Mouse (Mus musculus) lung, embryonic 16.5 days (tissue): ENCODE measurements around the gene Arid4a. TPM values are rescaled to one million over a fixed set of nuclear protein-coding genes. Genes with fewer than 3 reads are reported as not detected.
"Not testable (repeated sequence)": the region's sequence is repeated elsewhere in the genome, so short reads cannot be mapped to it uniquely, and the experiment has no call there.

ENCODE experiments used
- ATAC-seq: fragments of 200-750 bp; cut with Nextera tagmentation; 2 replicates; pipeline ENCODE4 v1.8.0; 2017; ENCODE audit warnings: low read depth, mild to moderate bottlenecking, moderate library complexity
- H3K27ac ChIP-seq: fragments of 300-500 bp; sonication (generic); 2 replicates; pipeline ENCODE4 v1.5.1; 2014; ENCODE audit warnings: mild to moderate bottlenecking, control low read depth, low read length
- H3K27me3 ChIP-seq: fragments of 300-500 bp; sonication (generic); 2 replicates; pipeline ENCODE4 v1.6.1; 2014; ENCODE audit warnings: low read depth, low read length, mixed read lengths; ENCODE audit not compliant: control insufficient read depth, insufficient read depth
- H3K36me3 ChIP-seq: fragments of 300-500 bp; sonication (generic); 2 replicates; pipeline ENCODE4 v1.6.1; 2014; ENCODE audit warnings: low read length; ENCODE audit not compliant: control insufficient read depth, insufficient read depth
- H3K4me1 ChIP-seq: fragments of 300-500 bp; sonication (generic); replicated peaks from 2 replicates; pipeline ENCODE4 v1.6.1; 2014; ENCODE audit warnings: low read length, mixed read lengths; ENCODE audit not compliant: control insufficient read depth, insufficient read depth
- H3K4me2 ChIP-seq: fragments of 300-500 bp; sonication (generic); 2 replicates; pipeline ENCODE4 v1.6.1; 2014; ENCODE audit warnings: low read depth, low read length, control low read depth
- H3K4me3 ChIP-seq: fragments of 300-500 bp; sonication (generic); 2 replicates; pipeline ENCODE4 v1.5.1; 2014; ENCODE audit warnings: mild to moderate bottlenecking, low read length, control low read depth
- H3K9ac ChIP-seq: fragments of 300-500 bp; sonication (generic); 2 replicates; pipeline ENCODE4 v1.6.1; 2014; ENCODE audit warnings: low read length, control low read depth
- H3K9me3 ChIP-seq: fragments of 300-500 bp; sonication (generic); 2 replicates; pipeline ENCODE4 v1.6.1; 2016; ENCODE audit warnings: low read length; ENCODE audit not compliant: control insufficient read depth
- WGBS: fragments of 180-500 bp; shearing (Covaris S2); extraction: QIAGEN DNeasy Blood & Tissue Kit; methylation state at CpG from one replicate; pipeline ENCODE4 v1.1.7; 2014; 5-methylcytosine and 5-hydroxymethylcytosine counted together
- polyA plus RNA-seq: library from polyadenylated mRNA; unstranded; fragments of >200 nt; fragmentation: Nextera tagmentation; extraction: Ambion mirVana; gene quantifications from 2 replicates; pipeline ENCODE4 v1.2.1, GENCODE M21; 2015

The Arid4a gene
- polyA plus RNA-seq, 1 experiment from 2014 or later: 44.7 TPM

GRCm38 (mm10) chr12:71028265-71028664 lies 12.5 kb downstream of the Arid4a start:
- not testable (repeated sequence) for H3K27ac ChIP-seq, H3K9me3 ChIP-seq, H3K4me1 ChIP-seq, H3K9ac ChIP-seq, H3K27me3 ChIP-seq, H3K4me3 ChIP-seq, ATAC-seq, H3K4me2 ChIP-seq
- peaks cover 35% of the 10 kb centered on the region for H3K36me3 ChIP-seq
- 93% methylated on average over 8 of the region's 8 CpGs for WGBS

- Histone ChIP-seq H3K4me2 (no peak overlapping the region), H3K27me3 (no peaks in the 10 kb centered on the region), H3K27ac (no peak overlapping the region), H3K4me1 (no peaks in the 10 kb centered on the region), H3K36me3 (peaks cover 18% of the 10 kb centered on the region), H3K9ac (no peak overlapping the region), H3K9me3 (no peaks in the 10 kb centered on the region), H3K4me3 (no peak overlapping the region)
- no peak for ATAC-seq
- WGBS: 84% methylated on average over 8 of the region's 8 CpGs
These were observed 14.5 kb downstream of the Arid4a start for GRCm38 (mm10) chr12:71030260-71030659.

GRCm38 (mm10) chr12:71030722-71031121 lies 14.9 kb downstream of the Arid4a start:
- Histone ChIP-seq H3K9ac (no peak overlapping the region), H3K4me1 (no peaks in the 10 kb centered on the region), H3K36me3 (peaks cover 14% of the 10 kb centered on the region), H3K9me3 (no peaks in the 10 kb centered on the region), H3K4me3 (no peak overlapping the region), H3K27me3 (no peaks in the 10 kb centered on the region), H3K27ac (no peak overlapping the region), H3K4me2 (no peak overlapping the region)
- 92% methylated on average over 5 of the region's 5 CpGs for WGBS
- no peak for ATAC-seq

- Histone ChIP-seq H3K4me1 (no peaks in the 10 kb centered on the region), H3K4me3 (no peak overlapping the region), H3K27ac (no peak overlapping the region), H3K36me3 (peaks cover 30% of the 10 kb centered on the region), H3K9ac (no peak overlapping the region), H3K4me2 (no peak overlapping the region), H3K27me3 (no peaks in the 10 kb centered on the region), H3K9me3 (no peaks in the 10 kb centered on the region)
- no peak for ATAC-seq
- WGBS: 91% methylated on average over 4 of the region's 4 CpGs
These were observed 20.0 kb downstream of the Arid4a start for GRCm38 (mm10) chr12:71035826-71036225.

GRCm38 (mm10) chr12:71036729-71037404 lies 21.1 kb downstream of the Arid4a start:
- WGBS: 89% methylated on average over 12 of the region's 12 CpGs
- no peaks in the 10 kb centered on the region for H3K4me1 ChIP-seq
- ATAC-seq: no peak
- no peak overlapping the region for H3K27ac ChIP-seq
- no peaks in the 10 kb centered on the region for H3K9me3 ChIP-seq
- H3K4me2 ChIP-seq: no peak overlapping the region
- no peak overlapping the region for H3K4me3 ChIP-seq
- no peaks in the 10 kb centered on the region for H3K27me3 ChIP-seq
- H3K36me3 ChIP-seq: peaks cover 30% of the 10 kb centered on the region
- H3K9ac ChIP-seq: no peak overlapping the region

GRCm38 (mm10) chr12:71040462-71040861 lies 24.7 kb downstream of the Arid4a start:
- H3K4me1 ChIP-seq: no peaks in the 10 kb centered on the region
- H3K9ac ChIP-seq: no peak overlapping the region
- no peaks in the 10 kb centered on the region for H3K9me3 ChIP-seq
- H3K4me3 ChIP-seq: no peak overlapping the region
- peaks cover 39% of the 10 kb centered on the region for H3K36me3 ChIP-seq
- no peak overlapping the region for H3K4me2 ChIP-seq
- no peaks in the 10 kb centered on the region for H3K27me3 ChIP-seq
- WGBS: 74% methylated on average over 7 of the region's 7 CpGs
- ATAC-seq: no peak
- no peak overlapping the region for H3K27ac ChIP-seq

GRCm38 (mm10) chr12:71042451-71042850 lies 26.7 kb downstream of the Arid4a start:
- 88% methylated on average over 1 of the region's 1 CpGs for WGBS

GRCm38 (mm10) chr12:71043571-71043970 lies 27.8 kb downstream of the Arid4a start:
- Histone ChIP-seq H3K9me3 (no peaks in the 10 kb centered on the region), H3K4me2 (no peak overlapping the region), H3K36me3 (peaks cover 36% of the 10 kb centered on the region), H3K27me3 (no peaks in the 10 kb centered on the region), H3K9ac (no peak overlapping the region), H3K4me3 (no peak overlapping the region), H3K4me1 (peaks cover 8% of the 10 kb centered on the region), H3K27ac (no peak overlapping the region)
- ATAC-seq: no peak
- WGBS: 89% methylated on average over 3 of the region's 3 CpGs

More at GRCm38 (mm10) chr12:71042451-71042850, 26.7 kb downstream of the Arid4a start:
- no peak for ATAC-seq
- Histone ChIP-seq H3K9ac (no peak overlapping the region), H3K4me1 (peaks cover under 1% of the 10 kb centered on the region), H3K9me3 (no peaks in the 10 kb centered on the region), H3K4me3 (no peak overlapping the region), H3K4me2 (no peak overlapping the region), H3K27ac (no peak overlapping the region), H3K27me3 (no peaks in the 10 kb centered on the region), H3K36me3 (peaks cover 42% of the 10 kb centered on the region)

GRCm38 (mm10) chr12:71044488-71044887 lies 28.7 kb downstream of the Arid4a start:
- H3K9ac ChIP-seq: no peak overlapping the region
- H3K27ac ChIP-seq: no peak overlapping the region
- 87% methylated on average over 2 of the region's 2 CpGs for WGBS
- H3K27me3 ChIP-seq: no peaks in the 10 kb centered on the region
- H3K9me3 ChIP-seq: no peaks in the 10 kb centered on the region
- H3K4me3 ChIP-seq: no peak overlapping the region
- H3K36me3 ChIP-seq: peaks cover 34% of the 10 kb centered on the region
- peaks cover 9% of the 10 kb centered on the region for H3K4me1 ChIP-seq
- no peak overlapping the region for H3K4me2 ChIP-seq
- no peak for ATAC-seq
